Mouse (Mus musculus) kidney, adult 2 months (tissue): ENCODE data around the gene Arhgef28.

ENCODE experiments used
- CTCF ChIP-seq: fragments of 200-500 bp; conservative IDR thresholded peaks from 2 replicates; pipeline ENCODE4 v1.5.1; 2011; ENCODE audit warnings: low read depth, mild to moderate bottlenecking, control low read depth, low read length, moderate library complexity, mixed read lengths; ENCODE audit not compliant: insufficient read depth, insufficient read length
- POLR2A ChIP-seq: fragments of 200-500 bp; IDR thresholded peaks from one replicate; pipeline ENCODE4 v1.6.1; 2011; ENCODE audit warnings: low read depth, low read length, control low read depth

- TF ChIP-seq CTCF, result no peak
- no peak for TF ChIP-seq POLR2A
These were observed 143.4 kb downstream of the Arhgef28 start for GRCm38 (mm10) chr13:98062843-98063242.
